Mouse (Mus musculus) cerebral cortex, adult 2 months (tissue): Measurements from ENCODE around the gene G3bp2.

Experiments used
- WGBS: fragments of 180-500 bp; shearing (Covaris S2); methylation state at CpG from one replicate; pipeline ENCODE4 v1.1.7; 2018; 5-methylcytosine and 5-hydroxymethylcytosine counted together

The G3bp2 gene

GRCm38 (mm10) chr5:92009827-92010226, 73.7 kb downstream of the G3bp2 start:
- 59% methylated on average over 2 of the region's 2 CpGs for WGBS

GRCm38 (mm10) chr5:92003011-92003410, 80.5 kb downstream of the G3bp2 start:
- WGBS = 47% methylated on average over 2 of the region's 2 CpGs
